Mouse (Mus musculus) right cerebral cortex, postnatal 36 days (tissue): ENCODE data around the gene Acss2.
"Not testable (repeated sequence)": the region's sequence is repeated elsewhere in the genome, so short reads cannot be mapped to it uniquely, and the experiment has no call there.

ENCODE experiments used
- DNase-seq, 2 experiments: peaks; one replicate each; pipeline ENCODE4 v3.0.0; 2022; ENCODE audit warnings: low spot score in 2 of 2, mixed read lengths in 1 of 2

Gene Acss2

DNA sequence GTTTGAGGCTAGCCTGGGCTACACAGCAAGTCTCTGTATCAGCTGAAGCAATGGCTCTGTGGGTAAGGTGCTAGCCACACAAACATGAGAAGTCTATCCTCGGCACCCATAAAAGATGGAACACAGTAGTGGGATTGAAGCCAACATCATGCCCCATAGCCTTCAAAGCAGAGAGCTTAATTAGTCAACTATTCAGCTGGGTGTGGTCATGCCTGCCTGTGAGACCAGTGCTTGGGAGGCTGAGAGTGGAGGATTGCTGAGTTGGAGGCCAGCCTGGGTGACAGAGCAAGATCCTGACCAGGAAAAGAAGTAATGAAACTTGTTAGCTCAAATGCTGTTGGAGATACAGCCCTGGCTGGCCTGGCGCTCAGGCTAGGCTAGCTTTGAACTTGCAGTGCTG, 73.1 kb downstream of the Acss2 start:
- DNase-seq = no peak

DNA sequence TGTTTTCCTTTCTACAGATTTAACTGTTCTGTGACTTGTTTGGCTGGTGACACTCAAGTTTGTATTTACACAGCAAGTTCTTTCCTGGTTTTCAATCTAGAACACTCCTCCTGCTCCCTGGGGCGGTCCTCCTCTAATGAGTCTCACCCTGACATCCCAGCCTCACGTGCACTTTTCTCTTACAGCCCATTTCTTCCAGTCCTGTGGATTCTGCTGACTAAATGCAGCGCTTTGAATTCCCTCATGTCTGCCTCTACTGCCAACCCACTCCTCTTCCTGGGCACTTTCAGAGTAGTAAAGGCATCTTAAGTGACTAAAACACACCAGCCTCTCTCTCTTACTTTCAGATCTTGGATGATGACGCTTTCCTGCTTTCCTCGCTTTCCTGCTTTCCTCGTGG, 73.9 kb downstream of the Acss2 start:
- DNase-seq = no peak

DNA sequence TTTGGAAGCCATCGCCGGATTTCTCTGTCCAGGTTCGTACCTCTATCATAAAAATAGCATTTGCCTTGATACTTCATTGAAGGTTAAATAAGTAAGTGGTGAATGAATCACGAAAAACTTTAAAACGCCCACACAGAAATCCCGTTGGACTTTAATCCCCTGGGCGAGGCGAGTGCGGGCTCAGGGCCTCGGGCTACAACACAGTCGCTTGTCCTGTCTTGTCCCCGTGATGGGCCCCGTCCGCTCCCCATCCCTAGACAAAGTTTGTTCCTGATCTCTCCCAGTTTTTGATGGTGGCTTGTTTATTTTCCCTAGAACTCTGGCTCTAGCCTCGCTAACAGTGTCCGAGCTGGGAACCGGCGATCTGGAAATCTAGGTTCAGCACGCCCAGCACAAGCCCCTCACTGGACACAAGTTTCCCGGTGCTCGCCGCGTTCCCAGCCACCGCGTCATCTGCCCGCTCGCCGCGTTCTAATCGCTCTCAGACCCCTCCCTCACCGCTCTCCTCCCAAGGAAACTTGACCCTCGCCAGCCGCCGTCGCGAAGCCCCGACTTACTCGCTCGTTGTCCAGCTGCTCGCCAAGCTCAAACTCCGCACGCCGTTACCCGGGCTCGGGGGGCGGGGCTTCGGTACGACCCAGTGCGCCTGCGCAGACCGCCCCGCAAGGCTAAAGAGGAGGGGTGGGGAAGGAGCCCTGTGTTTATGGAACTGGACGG, 74.5 kb downstream of the Acss2 start, which contains the start of gene Gss:
Gene Gss (minus strand): TSS at position 674 of the 717 bp plus-strand sequence.
- peak; percentile 94 to 97 for DNase-seq

DNA sequence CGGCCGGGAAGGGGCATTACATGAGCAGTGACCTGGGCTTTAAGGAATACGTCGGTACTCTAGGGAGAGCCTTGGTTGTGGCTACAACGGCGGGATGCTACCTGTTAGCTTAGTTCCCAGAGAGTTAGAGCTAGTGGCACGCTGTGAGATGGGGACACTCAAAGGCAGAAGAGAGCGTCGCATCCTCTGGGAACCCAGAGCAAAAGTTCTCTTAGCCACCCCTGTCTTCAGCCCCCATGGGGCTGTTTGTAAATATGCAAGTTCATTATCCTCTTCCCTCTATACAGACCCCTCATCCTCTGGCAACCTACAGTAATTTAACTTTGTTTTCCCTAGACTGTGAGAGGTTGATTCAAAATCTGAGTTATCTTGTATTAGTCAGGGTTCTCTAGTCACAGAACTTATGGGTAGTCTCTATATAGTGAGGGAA, 75.1 kb downstream of the Acss2 start:
- DNase-seq = no peak

DNA sequence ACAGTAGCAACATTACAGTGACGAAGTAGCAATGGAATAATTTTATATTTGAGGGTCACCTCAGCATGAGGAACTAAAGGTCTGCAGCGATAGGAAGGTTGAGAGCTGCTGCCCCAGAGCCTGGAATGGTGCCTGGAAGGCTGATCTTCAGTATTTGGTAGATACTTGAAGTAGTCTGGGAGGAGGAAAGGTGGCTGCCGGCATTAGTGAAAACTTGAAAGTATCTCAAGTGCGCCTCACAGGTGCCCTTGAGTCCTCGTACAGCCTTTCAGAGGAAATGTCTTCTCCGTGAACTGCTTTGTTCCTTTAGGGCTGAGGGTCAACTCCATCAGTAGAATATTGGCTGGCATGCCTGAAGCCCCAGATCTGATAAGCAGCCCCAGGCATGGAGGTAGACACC, 77.8 kb downstream of the Acss2 start:
- no peak for DNase-seq

DNA sequence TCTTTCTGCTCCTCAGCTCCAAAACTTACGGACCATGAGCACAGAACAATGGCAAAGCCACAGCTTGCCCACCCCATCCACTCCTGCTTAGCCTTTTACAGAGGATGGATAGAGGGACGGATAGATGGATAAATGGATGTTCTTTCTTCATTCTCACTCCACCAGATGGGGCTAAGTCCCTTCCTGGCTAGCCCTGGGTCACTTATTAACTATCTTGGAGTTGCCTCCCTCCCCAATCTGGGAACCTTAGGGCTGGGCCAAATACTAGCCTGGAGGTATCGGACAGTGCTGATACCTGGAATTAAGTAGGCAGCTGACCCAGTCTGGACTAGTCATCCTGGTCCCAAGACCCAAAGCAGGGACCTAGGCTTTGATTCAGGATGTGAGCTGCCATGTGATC, 86.0 kb downstream of the Acss2 start:
- no peak for DNase-seq

DNA sequence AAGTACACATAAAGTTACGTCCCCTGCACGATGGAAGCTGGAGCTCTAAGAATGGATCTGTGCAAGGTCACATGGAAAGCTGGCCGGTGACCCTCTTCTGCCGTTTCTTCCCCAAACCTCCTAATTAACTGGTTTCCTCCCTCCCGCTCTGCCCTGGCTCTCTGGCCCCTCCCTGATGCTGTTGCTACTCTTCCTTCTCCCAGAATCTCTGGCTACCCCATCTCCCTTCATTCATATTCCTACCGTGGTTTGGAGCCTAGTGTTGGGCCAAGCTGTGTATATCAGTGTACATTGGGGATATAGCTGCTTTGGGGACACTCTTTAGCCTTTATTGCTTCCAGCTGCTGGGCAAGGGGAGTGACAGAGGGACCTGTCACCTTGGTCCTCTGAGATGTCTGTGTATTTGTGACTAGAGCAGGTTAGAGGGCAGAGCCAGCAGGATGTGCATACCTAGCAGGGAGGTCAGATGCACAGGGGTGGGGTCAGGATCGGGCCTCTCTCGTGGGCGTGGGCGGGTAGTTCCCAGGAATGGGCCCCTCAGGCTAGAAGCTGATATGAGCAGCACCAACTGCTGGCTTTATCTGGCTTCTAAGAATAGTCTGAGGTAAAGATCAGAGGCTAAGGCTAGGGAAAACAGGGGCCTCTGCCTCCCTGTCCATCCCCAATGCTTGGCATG, 87.0 kb downstream of the Acss2 start:
- DNase-seq = no peak

DNA sequence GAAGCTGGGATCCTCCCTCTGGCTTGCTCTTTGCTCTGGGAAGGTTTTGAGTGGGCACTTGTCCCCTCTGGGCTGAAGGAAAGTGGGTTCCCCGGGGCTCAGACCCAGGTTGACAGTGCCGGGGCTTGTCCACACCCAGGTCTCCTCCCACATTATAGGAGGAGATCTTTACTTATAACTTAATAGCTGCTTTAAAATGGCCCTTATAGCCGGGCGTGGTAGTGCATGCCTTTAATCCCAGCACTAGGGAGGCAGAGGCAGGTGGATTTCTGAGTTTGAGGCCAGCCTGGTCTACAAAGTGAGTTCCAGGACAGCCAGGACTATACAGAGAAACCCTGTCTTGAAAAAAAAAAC, 87.5 kb downstream of the Acss2 start:
- DNase-seq = not testable (repeated sequence)

DNA sequence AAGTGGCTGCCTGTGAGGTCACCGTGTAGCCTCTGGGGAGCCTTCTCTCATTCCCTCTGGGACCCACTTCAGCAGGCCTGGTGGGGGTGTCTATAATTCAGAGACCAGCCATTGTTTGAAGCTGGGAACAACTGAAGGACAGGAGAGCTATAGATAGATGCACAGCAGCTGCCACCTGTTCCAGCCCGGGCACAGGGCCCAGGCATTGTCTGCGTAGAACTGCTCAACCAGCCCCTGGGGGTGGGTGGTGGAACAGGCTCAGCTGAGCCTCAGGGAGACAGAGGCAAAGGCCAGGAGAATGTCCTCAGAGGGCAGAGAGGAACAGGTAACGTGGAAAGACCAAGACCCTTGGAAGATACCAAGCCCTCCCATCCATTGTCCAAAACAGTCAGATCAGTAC, 88.6 kb downstream of the Acss2 start:
- DNase-seq = no peak

DNA sequence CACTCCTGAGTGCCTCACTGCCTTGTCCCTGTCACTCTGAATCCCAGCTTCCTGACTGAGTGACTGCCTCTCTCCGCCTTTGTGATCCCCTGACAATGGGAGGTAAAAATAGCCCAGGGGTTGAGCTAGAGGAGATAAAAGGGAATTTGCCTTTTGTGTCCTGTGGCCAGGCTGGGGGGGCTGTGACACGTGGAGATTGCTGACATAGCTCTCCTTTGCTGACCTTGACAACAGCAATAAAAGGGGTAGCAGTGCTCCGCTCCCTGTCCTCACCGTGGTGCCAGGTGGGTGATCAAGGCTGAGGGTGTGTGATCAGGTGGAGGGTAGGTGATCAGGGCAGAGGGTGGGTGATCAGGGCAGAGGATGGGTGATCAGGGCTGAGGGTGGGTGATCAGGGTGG, 93.2 kb downstream of the Acss2 start, which contains the start of gene Myh7b:
Gene Myh7b (plus strand): TSS at position 235 of the 400 bp plus-strand sequence.
- DNase-seq = no peak

DNA sequence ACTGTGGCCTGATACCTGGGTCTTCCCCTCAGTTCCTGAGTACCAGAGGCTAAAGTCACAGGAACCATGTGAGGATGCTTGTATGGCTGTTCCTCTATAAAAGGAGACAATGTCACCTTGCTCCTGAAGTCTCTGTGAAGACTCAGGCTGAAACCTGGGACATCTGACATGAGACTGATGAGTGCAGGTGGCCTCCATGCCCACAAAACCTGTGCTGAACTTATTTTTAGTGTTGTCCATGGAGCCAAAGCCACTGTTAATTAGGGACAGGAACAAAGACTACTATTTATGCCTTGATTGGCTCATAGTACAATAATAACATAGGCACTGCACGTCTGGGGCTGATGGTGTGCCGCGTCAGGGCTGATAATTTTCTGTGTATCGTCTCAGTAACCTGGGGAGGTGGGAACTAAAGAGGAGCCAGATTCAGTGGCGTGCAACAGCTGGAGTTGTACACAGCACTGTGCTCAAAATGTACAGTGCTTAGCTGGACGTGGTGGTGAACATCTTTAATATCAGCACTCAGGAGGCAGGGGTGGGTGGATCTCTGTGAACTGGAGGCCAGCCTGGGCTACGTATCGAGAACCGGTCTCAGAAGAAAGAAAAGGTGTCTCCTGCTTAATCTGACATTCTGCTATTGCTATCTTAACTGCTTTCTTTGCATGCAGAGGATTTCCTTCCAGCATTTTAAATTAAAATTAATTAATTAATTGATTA, 94.2 kb downstream of the Acss2 start:
- DNase-seq = no peak

DNA sequence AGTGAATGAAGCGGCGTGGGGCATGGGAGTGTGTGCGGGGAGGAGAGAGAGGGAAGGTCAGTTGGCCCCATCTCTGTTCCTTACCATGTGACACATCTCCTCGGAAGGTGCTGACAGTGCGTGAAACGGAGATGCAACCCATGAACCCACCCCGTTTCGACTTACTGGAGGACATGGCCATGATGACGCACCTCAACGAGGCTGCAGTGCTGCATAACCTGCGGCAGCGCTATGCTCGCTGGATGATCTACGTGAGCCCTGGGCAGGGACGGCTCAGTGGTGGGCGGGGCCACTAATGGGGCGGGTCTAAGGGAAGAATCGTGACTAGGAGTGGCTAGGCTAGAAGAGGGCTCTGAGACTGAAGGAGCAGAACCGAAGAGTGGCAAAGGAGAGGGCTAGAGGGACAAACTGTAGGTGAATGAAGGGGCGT, 95.6 kb downstream of the Acss2 start:
- DNase-seq = no peak

DNA sequence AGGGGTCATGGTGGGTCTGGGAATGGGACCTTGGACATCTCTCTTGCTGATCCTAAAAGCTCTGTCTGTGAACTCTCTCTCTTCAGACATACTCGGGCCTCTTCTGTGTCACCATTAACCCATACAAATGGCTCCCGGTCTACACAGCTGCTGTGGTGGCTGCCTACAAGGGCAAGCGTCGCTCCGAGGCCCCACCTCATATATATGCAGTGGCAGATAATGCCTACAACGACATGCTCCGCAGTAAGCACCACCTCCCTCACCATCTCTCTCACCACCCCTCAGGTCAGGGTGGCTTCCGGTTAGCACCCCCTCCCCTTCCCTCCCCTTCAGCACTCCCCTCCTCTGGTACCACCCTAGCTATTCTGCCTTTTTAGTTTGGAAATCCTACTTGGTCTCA, 96.2 kb downstream of the Acss2 start:
- DNase-seq = no peak

DNA sequence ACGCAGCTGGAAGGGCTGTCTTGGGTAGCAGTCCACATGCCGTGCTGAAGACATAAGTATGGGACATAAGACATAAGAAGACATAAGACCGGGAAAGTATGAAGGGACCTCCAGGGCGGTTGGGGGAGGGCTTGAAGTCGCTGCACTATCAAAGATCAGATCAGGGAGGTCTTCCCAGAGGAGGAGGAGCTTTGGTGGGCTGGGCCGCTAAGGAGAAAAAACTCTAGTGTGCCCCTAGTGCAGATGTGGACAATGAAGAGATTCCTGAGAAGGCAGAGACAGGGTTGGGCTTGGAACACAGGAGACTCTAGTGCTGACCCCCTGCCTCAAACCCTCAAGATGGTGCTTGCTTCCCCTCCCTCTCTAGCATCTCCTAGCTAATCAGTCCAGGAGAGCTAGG, 99.2 kb downstream of the Acss2 start:
- no peak for DNase-seq

DNA sequence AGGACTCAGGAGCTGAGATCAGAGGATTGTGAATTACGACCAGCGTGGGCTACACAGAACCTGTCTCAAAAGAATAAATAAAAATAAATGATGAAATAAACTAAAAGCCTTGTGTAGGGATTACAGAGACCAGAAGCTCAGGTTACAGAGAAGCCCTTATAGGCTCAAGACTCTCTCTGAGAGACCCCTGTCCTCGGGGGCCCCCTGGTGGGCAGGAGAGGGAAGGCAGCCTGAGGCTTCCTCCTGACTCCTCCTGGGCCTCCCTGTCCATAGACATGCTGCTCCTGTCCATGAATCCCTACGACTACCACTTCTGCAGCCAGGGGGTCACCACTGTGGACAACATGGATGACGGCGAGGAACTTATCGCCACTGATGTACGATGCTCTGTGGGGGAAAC, 102.1 kb downstream of the Acss2 start:
- DNase-seq = peak in 1 of 2 experiments; percentile 74

DNA sequence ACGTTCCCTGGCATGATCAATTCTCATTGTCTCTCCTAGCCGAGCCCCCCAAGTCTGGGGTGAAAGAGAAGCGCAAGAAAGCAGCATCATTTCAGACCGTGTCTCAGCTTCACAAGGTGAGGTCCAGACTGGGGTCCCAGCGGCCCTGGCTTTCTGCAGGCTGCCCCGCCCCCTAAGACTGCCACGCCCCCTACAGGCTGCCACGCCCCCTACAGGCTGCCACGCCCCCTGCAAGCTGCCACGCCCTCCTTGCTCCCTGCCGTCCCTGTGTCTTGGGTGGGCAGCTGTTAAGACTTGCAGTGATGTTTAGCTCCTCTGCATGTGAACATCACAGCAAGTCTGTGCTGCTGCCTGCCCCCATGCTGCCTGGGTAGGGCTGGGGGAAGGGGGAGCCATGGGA, 104.9 kb downstream of the Acss2 start:
- no peak for DNase-seq

DNA sequence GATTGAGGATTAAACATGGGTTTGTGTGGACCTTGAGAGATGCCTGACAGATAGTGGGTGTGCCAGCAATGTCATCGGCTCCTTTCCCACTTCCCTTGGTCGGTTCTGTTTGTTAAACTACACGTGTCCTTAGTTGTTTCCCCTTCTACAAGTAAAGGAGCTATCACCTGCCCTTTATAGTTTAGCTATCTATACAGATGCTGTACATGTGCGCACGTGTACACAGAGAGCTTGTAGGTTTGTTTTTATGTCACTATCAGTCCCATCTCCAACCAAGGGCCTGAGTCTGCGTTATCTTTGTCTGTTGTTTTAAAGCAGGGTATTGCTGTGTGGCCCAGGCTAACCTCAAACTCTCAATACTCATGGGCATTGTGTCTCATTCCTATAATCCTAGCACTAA, 106.2 kb downstream of the Acss2 start:
- DNase-seq = no peak

DNA sequence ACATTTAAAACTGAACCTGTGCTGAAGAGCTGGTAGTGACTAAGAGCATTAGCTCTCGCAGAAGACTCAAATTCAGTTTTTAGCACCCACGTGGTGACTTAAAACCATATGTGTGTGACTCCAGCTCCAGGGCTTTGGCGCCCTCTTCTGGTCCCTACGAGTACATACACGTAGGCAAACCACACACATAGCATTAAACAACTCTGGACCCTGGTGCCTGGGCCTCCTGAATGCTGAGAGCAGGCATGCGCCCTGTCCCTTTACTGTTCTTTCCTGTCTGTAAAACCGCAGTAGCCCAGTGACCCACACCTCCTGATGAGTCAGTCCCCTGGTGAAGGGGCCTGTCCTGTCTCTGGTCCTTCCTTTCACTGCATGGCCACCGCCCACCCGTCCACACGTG, 107.0 kb downstream of the Acss2 start:
- no peak for DNase-seq

DNA sequence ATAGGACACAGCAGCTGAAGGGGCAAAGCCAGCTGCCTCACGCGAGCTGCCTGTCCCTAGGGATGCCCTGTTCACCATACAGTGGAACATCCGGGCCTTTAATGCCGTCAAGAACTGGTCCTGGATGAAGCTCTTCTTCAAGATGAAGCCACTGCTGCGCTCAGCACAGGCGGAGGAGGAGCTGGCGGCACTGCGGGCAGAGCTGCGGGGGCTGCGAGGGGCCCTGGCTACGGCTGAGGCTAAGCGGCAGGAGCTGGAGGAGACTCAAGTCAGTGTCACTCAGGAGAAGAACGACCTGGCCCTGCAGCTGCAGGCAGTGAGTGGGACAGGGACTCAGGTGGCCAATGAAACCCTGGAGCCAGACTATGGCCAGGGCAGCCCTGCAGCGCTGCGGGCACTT, 108.5 kb downstream of the Acss2 start:
- no peak for DNase-seq

DNA sequence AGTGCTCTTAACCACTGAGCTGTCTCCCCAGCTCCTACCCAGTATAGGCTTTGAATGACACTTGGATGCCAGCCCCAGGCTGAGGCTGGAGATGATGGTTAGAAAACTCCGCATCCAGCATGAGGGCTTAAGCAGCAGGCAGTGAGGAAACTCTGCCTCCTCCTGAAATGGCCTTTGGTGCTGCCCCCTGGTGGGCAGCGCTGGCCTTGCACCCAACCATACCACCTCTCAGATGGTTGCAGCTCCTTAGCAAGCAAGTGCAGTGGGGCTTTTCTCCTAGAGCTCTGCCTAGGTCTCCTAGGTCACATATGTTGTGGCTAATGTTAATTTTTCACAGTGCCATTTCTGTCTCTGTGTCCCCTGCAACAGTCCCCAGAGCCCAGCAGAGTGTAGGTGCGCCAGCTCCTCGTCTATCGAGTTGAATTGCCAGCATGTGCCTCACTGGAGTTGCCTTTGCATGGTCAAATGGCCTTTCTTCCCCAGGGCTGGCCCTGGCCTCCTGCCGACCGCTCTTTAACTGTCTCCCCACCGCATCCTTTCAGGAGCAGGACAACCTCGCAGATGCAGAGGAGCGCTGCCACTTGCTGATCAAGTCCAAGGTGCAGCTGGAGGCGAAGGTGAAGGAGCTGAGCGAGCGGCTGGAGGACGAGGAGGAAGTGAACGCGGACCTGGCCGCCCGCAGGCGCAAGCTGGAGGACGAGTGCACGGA, 109.4 kb downstream of the Acss2 start:
- DNase-seq = peak in 1 of 2 experiments; percentile 57

DNA sequence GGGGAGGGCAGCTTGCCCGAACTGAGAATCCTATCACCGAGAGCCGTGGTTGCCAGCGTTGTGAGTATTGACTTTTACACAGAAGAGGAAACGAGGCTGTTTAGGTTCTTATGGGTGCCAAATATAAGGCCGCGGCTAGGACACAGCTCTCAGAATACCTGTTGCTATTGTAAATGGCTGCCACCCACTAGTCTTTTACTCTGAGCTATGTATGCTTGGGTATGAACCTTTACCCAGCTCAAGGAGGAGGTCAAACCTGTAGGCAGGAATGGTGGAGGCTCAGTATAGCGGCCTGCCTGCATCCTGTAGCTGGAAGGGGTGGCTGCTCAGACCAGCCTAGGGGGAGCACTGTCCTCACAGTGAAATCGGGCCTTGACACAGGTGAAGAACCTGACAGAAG, 110.4 kb downstream of the Acss2 start:
- no peak for DNase-seq

DNA sequence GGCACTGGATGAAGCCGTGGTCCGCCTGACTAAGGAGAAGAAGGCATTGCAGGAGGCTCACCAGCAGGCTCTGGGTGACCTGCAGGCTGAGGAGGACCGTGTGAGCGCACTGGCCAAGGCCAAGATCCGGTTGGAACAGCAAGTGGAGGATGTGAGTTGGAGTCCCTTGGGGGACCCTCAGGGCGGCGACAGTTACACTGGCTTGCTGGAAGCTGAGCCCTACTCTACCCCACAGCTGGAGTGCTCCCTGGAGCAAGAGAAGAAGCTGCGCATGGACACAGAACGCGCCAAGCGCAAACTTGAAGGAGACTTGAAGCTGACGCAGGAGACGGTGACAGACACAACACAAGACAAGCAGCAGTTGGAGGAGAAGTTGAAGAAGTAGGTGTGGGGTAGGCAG, 110.8 kb downstream of the Acss2 start:
- no peak for DNase-seq
